Mouse (Mus musculus): ENCODE measurements around the gene Ndufb8.

The Ndufb8 gene

GRCm38 (mm10) chr19:44554861-44555590 is at the start of gene Ndufb8:
Gene Ndufb8, minus strand, starts transcription at chr19:44555440.
- DNase-seq (ENCODE audit: low spot score in 2 of 2), result peak; percentile 92 to 94

GRCm38 (mm10) chr19:44594180-44594579 is 38.9 kb upstream of the Ndufb8 start:
- DNase-seq (ENCODE audit: low spot score in 2 of 2), result no peak

GRCm38 (mm10) chr19:44591638-44592037 is 36.4 kb upstream of the Ndufb8 start:
- DNase-seq (ENCODE audit: low spot score in 2 of 2), result no peak

GRCm38 (mm10) chr19:44590992-44591391 is 35.8 kb upstream of the Ndufb8 start:
- peak in 1 of 2 experiments; percentile 32 for DNase-seq (ENCODE audit: low spot score in 2 of 2)

GRCm38 (mm10) chr19:44589591-44590223 is 34.5 kb upstream of the Ndufb8 start:
- no peak for DNase-seq (ENCODE audit: low spot score in 2 of 2)

- DNase-seq (ENCODE audit: low spot score in 2 of 2), result no peak
Measured at GRCm38 (mm10) chr19:44588036-44588435, 32.8 kb upstream of the Ndufb8 start.

- DNase-seq (ENCODE audit: low spot score in 2 of 2), result peak; percentile 76 to 90
Measured at GRCm38 (mm10) chr19:44582638-44583309, 27.5 kb upstream of the Ndufb8 start.

- DNase-seq (ENCODE audit: low spot score in 2 of 2), result no peak
Measured at GRCm38 (mm10) chr19:44582103-44582502, 26.9 kb upstream of the Ndufb8 start.

- DNase-seq (ENCODE audit: low spot score in 2 of 2), result peak; percentile 20 to 28
Measured at GRCm38 (mm10) chr19:44578038-44578437, 22.8 kb upstream of the Ndufb8 start.

- no peak for DNase-seq (ENCODE audit: low spot score in 2 of 2)
Measured at GRCm38 (mm10) chr19:44576275-44576674, 21.0 kb upstream of the Ndufb8 start.

- no peak for DNase-seq (ENCODE audit: low spot score in 2 of 2)
Measured at GRCm38 (mm10) chr19:44567763-44568162, 12.5 kb upstream of the Ndufb8 start.

- DNase-seq (ENCODE audit: low spot score in 2 of 2), result no peak
Measured at GRCm38 (mm10) chr19:44564006-44564405, 8.8 kb upstream of the Ndufb8 start.

- DNase-seq (ENCODE audit: low spot score in 2 of 2), result peak; percentile 95 to 96
Measured at GRCm38 (mm10) chr19:44562652-44563206, 7.5 kb upstream of the Ndufb8 start, which contains the start of gene Hif1an. Gene Hif1an, plus strand, starts transcription at chr19:44562850.

GRCm38 (mm10) chr19:44554490-44554860 is 765 bp downstream of the Ndufb8 start:
- DNase-seq (ENCODE audit: low spot score in 2 of 2), result no peak

GRCm38 (mm10) chr19:44553286-44553685 is 2.0 kb downstream of the Ndufb8 start:
- DNase-seq (ENCODE audit: low spot score in 2 of 2), result no peak

GRCm38 (mm10) chr19:44552731-44553130 is 2.5 kb downstream of the Ndufb8 start, which contains the start of gene Gm20538:
Gene Gm20538, minus strand, starts transcription at chr19:44552831.
- DNase-seq (ENCODE audit: low spot score in 2 of 2), result no peak

- DNase-seq (ENCODE audit: low spot score in 2 of 2), result peak in 1 of 2 experiments; percentile 9
Measured at GRCm38 (mm10) chr19:44545321-44546041, 9.8 kb downstream of the Ndufb8 start, which contains the start of gene Sec31b. Gene Sec31b, minus strand, starts transcription at chr19:44545864.

- peak; percentile 44 to 64 for DNase-seq (ENCODE audit: low spot score in 2 of 2)
Measured at GRCm38 (mm10) chr19:44544775-44545174, 10.5 kb downstream of the Ndufb8 start.

GRCm38 (mm10) chr19:44544372-44544771 is 10.9 kb downstream of the Ndufb8 start:
- no peak for DNase-seq (ENCODE audit: low spot score in 2 of 2)

- DNase-seq (ENCODE audit: low spot score in 2 of 2), result no peak
Measured at GRCm38 (mm10) chr19:44542694-44543178, 12.5 kb downstream of the Ndufb8 start.

- no peak for DNase-seq (ENCODE audit: low spot score in 2 of 2)
Measured at GRCm38 (mm10) chr19:44537416-44537815, 17.8 kb downstream of the Ndufb8 start.
